Mouse (Mus musculus) limb, embryonic 11.5 days (tissue): ENCODE data around the gene As3mt. TPM values are rescaled to one million over a fixed set of nuclear protein-coding genes. Genes with fewer than 3 reads are reported as not detected.

Source experiments
- ATAC-seq: fragments of 200-750 bp; cut with Nextera tagmentation; 2 replicates; pipeline ENCODE4 v1.8.0; 2017; ENCODE audit warnings: low read depth; ENCODE audit not compliant: insufficient number of reproducible peaks, low FRiP score, low TSS enrichment
- DNase-seq: peaks from one replicate; pipeline ENCODE4 v3.0.0-alpha.2; 2015; ENCODE audit warnings: low spot score
- H3K27ac ChIP-seq: fragments of 300-500 bp; sonication (generic); replicated peaks from 2 replicates; pipeline ENCODE4 v1.5.1; 2014; ENCODE audit warnings: low read depth, mild to moderate bottlenecking, low read length
- H3K27me3 ChIP-seq: fragments of 300-500 bp; sonication (generic); 2 replicates; pipeline ENCODE4 v1.6.1; 2014; ENCODE audit warnings: mild to moderate bottlenecking, low read length, mixed read lengths; ENCODE audit not compliant: control insufficient read depth, insufficient read depth
- H3K36me3 ChIP-seq: fragments of 300-500 bp; sonication (generic); 2 replicates; pipeline ENCODE4 v1.6.1; 2014; ENCODE audit warnings: mild to moderate bottlenecking, low read length, moderate library complexity, mixed read lengths; ENCODE audit not compliant: control insufficient read depth, insufficient read depth
- H3K4me1 ChIP-seq: fragments of 300-500 bp; sonication (generic); 2 replicates; pipeline ENCODE4 v1.6.1; 2014; ENCODE audit warnings: low read length, mixed read lengths; ENCODE audit not compliant: control insufficient read depth, insufficient read depth
- H3K4me2 ChIP-seq: fragments of 300-500 bp; sonication (generic); 2 replicates; pipeline ENCODE4 v1.6.1; 2014; ENCODE audit warnings: low read depth, mild to moderate bottlenecking, moderate library complexity; ENCODE audit not compliant: severe bottlenecking
- H3K4me3 ChIP-seq: fragments of 300-500 bp; sonication (generic); 2 replicates; pipeline ENCODE4 v1.5.1; 2014; ENCODE audit warnings: low read depth, low read length
- H3K9ac ChIP-seq: fragments of 300-500 bp; sonication (generic); 2 replicates; pipeline ENCODE4 v1.6.1; 2014; ENCODE audit warnings: mild to moderate bottlenecking, low read length
- H3K9me3 ChIP-seq: fragments of 300-500 bp; sonication (generic); 2 replicates; pipeline ENCODE4 v1.6.1; 2016; ENCODE audit warnings: low read length; ENCODE audit not compliant: control insufficient read depth
- WGBS: fragments of 180-500 bp; shearing (Covaris S2); extraction: QIAGEN DNeasy Blood & Tissue Kit; methylation state at CpG from one replicate; pipeline ENCODE4 v1.1.7; 2014; 5-methylcytosine and 5-hydroxymethylcytosine counted together
- polyA plus RNA-seq: library from polyadenylated mRNA; unstranded; fragments of >200 nt; fragmentation: Nextera tagmentation; extraction: Ambion mirVana; gene quantifications from 2 replicates; pipeline ENCODE4 v1.2.1, GENCODE M21; 2014

Gene As3mt
- 34.2 and 37.3 TPM in 2 replicates for polyA plus RNA-seq

DNA sequence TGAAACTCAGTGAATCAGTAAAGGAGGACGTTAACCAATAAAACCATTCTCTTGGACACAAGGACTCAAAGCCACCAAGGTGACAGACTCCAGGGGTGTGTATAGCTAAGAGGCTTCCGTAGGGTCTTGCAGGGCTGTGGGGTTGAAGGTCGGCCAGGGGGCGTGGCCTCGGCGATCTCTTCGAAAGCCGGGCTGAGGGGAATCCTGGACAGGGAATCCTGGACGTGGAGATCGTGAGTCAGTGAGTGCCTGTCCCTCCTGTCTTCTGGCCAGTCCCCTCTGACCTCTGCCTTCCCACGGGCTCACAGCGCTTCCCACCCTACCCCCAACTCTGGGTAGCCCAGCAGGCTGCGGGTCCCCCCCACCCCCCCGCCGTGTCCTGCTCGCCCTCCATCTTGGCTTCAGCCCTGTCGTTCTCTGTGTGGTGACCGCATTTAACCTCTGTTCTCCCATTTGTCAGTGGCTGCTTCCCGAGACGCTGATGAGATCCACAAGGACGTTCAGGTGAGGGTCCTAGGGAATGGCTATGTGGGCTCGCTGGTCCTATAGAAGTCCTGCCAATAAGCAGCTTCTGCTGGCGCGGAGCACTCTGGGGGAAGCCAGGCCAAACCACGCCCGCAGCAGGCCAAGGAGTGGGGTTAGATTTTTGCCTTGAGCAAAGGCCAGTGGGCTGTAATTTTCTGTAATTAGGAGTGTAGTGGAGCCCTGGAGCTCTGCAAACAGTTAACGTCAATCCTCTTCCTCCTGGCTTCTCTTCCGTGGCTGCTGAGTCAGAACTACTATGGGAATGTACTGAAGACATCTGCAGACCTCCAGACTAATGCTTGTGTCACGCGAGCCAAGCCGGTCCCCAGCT lies at the start of gene As3mt:
As3mt (plus strand) TSS at position 163 of the 856 bp plus-strand sequence.
- WGBS = 10% methylated on average over 30 of the region's 31 CpGs
- H3K9ac ChIP-seq = peak within 1 kb of the TSS; percentile 70
- H3K4me1 ChIP-seq = peaks cover 9% of the 10 kb centered on the region; the same call in 1 of the 2 replicates
- H3K4me3 ChIP-seq = peak within 1 kb of the TSS; percentile 45
- DNase-seq = peak; percentile 79
- no peaks in the 10 kb centered on the region for H3K9me3 ChIP-seq
- peak within 1 kb of the TSS; percentile 48 for H3K4me2 ChIP-seq
- no peaks in the 10 kb centered on the region for H3K27me3 ChIP-seq
- H3K27ac ChIP-seq = no peak within 1 kb of the TSS
- peak; percentile 72; the same call in 1 of the 2 replicates for ATAC-seq
- no peaks in the 10 kb centered on the region for H3K36me3 ChIP-seq

GRCm38 (mm10) chr19:46658348-46658747 lies 48.9 kb upstream of the As3mt start:
- no peak overlapping the region for H3K4me2 ChIP-seq
- no peaks in the 10 kb centered on the region for H3K4me1 ChIP-seq
- H3K27me3 ChIP-seq = no peaks in the 10 kb centered on the region
- H3K4me3 ChIP-seq = no peak overlapping the region
- no peaks in the 10 kb centered on the region for H3K9me3 ChIP-seq
- peaks cover 16% of the 10 kb centered on the region for H3K36me3 ChIP-seq
- DNase-seq (no peak), ATAC-seq (no peak)
- H3K27ac ChIP-seq = no peak overlapping the region
- 95% methylated on average over 7 of the region's 7 CpGs for WGBS
- H3K9ac ChIP-seq = no peak overlapping the region

GRCm38 (mm10) chr19:46658851-46659250 lies 48.4 kb upstream of the As3mt start:
- no peak overlapping the region for H3K27ac ChIP-seq

DNA sequence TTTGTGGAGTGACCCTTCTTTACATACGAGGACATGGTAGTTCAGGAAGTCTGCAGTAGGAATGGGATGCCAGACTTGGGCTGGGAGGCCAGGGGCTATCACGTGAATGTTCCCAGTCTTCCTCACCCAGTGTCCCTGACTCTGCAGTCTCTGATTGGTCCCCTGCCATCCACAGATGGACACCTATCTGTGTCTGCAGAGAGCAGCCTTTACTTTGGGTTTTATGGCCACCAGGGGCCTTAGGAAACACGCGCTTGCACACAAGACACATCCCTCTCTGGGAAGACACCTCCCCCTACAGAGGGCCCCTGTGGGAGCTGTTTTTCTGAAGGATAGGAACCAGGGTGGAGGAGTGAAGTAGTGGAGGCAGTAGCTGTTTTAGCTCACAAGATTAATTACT lies 45.7 kb upstream of the As3mt start:
- Histone ChIP-seq H3K27ac (no peak overlapping the region), H3K9ac (no peak overlapping the region), H3K9me3 (no peaks in the 10 kb centered on the region), H3K36me3 (peaks cover under 1% of the 10 kb centered on the region), H3K4me3 (no peak overlapping the region), H3K4me2 (no peak overlapping the region), H3K4me1 (no peaks in the 10 kb centered on the region), H3K27me3 (no peaks in the 10 kb centered on the region)
- no peak for DNase-seq
- 64% methylated on average over 4 of the region's 4 CpGs for WGBS
- no peak for ATAC-seq

More at GRCm38 (mm10) chr19:46658851-46659250, 48.4 kb upstream of the As3mt start:
- 89% methylated on average over 9 of the region's 9 CpGs for WGBS
- no peak for ATAC-seq
- H3K4me2 ChIP-seq = no peak overlapping the region
- H3K36me3 ChIP-seq = peaks cover 16% of the 10 kb centered on the region
- H3K4me1 ChIP-seq = no peaks in the 10 kb centered on the region
- H3K9me3 ChIP-seq = no peaks in the 10 kb centered on the region
- no peaks in the 10 kb centered on the region for H3K27me3 ChIP-seq
- no peak overlapping the region for H3K4me3 ChIP-seq
- no peak for DNase-seq
- H3K9ac ChIP-seq = no peak overlapping the region

DNA sequence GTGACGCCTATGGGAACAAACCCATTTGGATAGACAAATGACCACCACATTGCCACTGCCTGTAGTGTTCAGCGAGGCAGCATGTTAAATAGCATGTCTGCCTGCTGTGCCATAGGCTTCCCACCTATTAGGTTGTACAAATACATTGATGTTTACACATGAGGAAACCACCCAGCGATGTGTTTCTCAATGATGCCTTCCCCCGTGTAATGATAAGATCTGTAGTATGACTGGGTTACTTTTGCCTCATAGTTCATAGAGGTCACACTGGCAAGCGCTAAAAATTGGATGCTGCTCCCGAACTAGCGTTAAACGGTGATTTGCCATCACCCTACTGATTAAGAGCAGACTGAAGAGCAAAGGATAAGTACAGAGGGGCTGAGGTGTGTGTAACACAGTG lies 45.0 kb upstream of the As3mt start:
- no peak overlapping the region for H3K9ac ChIP-seq
- H3K27me3 ChIP-seq = no peaks in the 10 kb centered on the region
- ATAC-seq (no peak), DNase-seq (no peak)
- H3K27ac ChIP-seq = no peak overlapping the region
- H3K36me3 ChIP-seq = no peaks in the 10 kb centered on the region
- WGBS = 86% methylated on average over 8 of the region's 8 CpGs
- no peaks in the 10 kb centered on the region for H3K4me1 ChIP-seq
- H3K4me3 ChIP-seq = no peak overlapping the region
- no peak overlapping the region for H3K4me2 ChIP-seq
- no peaks in the 10 kb centered on the region for H3K9me3 ChIP-seq

- Histone ChIP-seq H3K27me3 (no peaks in the 10 kb centered on the region), H3K9me3 (no peaks in the 10 kb centered on the region), H3K36me3 (no peaks in the 10 kb centered on the region), H3K4me2 (no peak overlapping the region), H3K4me3 (no peak overlapping the region), H3K4me1 (no peaks in the 10 kb centered on the region), H3K27ac (no peak overlapping the region), H3K9ac (no peak overlapping the region)
- DNase-seq (no peak), ATAC-seq (no peak)
- WGBS = 79% methylated on average over 6 of the region's 6 CpGs
These were observed 44.5 kb upstream of the As3mt start for GRCm38 (mm10) chr19:46662784-46663183.

- H3K4me1 ChIP-seq = no peaks in the 10 kb centered on the region
- no peaks in the 10 kb centered on the region for H3K9me3 ChIP-seq
- H3K36me3 ChIP-seq = no peaks in the 10 kb centered on the region
- H3K27me3 ChIP-seq = no peaks in the 10 kb centered on the region
- H3K9ac ChIP-seq = no peak overlapping the region
- no peak overlapping the region for H3K4me3 ChIP-seq
- WGBS = 74% methylated on average over 7 of the region's 7 CpGs
- no peak for DNase-seq
- ATAC-seq = no peak
- no peak overlapping the region for H3K27ac ChIP-seq
- H3K4me2 ChIP-seq = no peak overlapping the region
These were observed 41.8 kb upstream of the As3mt start for GRCm38 (mm10) chr19:46665474-46665873.

DNA sequence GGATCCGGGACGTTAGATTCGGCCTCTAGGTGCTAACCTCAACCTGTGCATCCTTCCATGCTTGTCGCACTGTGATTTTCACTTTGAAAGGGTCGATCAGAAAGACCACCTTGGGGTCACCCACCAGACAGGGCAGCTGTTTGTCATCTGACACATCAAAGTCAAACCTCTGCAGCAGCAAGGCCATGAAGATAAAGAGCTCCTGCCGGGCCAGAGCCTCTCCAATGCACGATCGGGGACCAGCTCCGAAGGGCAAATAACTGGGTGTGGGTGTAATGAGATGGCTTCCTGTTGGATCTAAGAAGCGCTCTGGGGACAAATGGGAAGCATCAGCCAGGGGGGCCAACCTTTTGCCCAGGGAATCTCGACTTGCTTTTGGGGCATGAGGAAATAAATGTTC lies 40.0 kb upstream of the As3mt start:
- Histone ChIP-seq H3K4me1 (no peaks in the 10 kb centered on the region), H3K27me3 (no peaks in the 10 kb centered on the region), H3K9me3 (no peaks in the 10 kb centered on the region), H3K27ac (no peak overlapping the region), H3K9ac (no peak overlapping the region), H3K4me3 (no peak overlapping the region), H3K4me2 (no peak overlapping the region), H3K36me3 (no peaks in the 10 kb centered on the region)
- WGBS = 43% methylated on average over 11 of the region's 11 CpGs
- no peak for DNase-seq
- no peak for ATAC-seq
